Mouse (Mus musculus) gastrocnemius, adult 8-10 months (tissue): ENCODE results near the gene Dact2. TPM values are rescaled to one million over a fixed set of nuclear protein-coding genes. Genes with fewer than 3 reads are reported as not detected.
A peak's percentile ranks its signal among the peaks of the same experiment; 100 is the strongest.

Experiments
- DNase-seq, 2 experiments: peaks; one replicate each; pipeline ENCODE4 v3.0.0; 2022; ENCODE audit warnings: low spot score in 2 of 2
- total RNA-seq, 4 experiments: library from RNA; stranded (reverse); gene quantifications; 2 replicates each; pipeline ENCODE4 v1.2.4; 2022

The Dact2 gene
- total RNA-seq, 4 experiments from 2014 or later, result 1.6 to 2.3 (median 1.7) TPM

GRCm38 (mm10) chr17:14213976-14214529 is 9.9 kb upstream of the Dact2 start:
- no peak for DNase-seq

GRCm38 (mm10) chr17:14212796-14213195 is 8.7 kb upstream of the Dact2 start:
- no peak for DNase-seq

- DNase-seq, result no peak
These were observed 3.0 kb upstream of the Dact2 start for GRCm38 (mm10) chr17:14207093-14207561.

GRCm38 (mm10) chr17:14206062-14206461 is 2.0 kb upstream of the Dact2 start:
- DNase-seq, result peak; percentile 32 to 47

DNA sequence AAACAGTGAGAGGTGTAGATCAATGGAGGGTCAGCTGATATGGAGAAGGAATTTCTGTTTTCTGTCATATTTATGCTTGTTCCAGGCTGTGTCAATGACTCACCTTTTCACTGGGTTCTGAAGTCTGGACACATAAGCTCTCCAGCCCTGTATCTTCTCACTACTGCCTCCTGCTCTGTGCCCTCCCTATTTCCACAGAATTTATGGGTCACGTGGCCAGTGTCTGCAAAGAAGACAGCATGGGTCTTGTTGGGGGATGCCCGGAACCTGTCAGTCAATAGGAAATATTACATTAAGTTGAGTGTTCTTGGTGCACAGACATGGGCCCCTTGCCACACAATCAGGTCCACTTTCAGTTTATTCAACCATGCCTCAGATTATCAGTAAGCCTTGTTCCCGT is 1.1 kb upstream of the Dact2 start:
- DNase-seq, result no peak

GRCm38 (mm10) chr17:14203121-14203941 is 773 bp downstream of the Dact2 start:
- DNase-seq, result no peak

- DNase-seq, result no peak
These were observed 1.6 kb downstream of the Dact2 start for GRCm38 (mm10) chr17:14202291-14203030.

GRCm38 (mm10) chr17:14201281-14201787 is 2.8 kb downstream of the Dact2 start:
- no peak for DNase-seq

DNA sequence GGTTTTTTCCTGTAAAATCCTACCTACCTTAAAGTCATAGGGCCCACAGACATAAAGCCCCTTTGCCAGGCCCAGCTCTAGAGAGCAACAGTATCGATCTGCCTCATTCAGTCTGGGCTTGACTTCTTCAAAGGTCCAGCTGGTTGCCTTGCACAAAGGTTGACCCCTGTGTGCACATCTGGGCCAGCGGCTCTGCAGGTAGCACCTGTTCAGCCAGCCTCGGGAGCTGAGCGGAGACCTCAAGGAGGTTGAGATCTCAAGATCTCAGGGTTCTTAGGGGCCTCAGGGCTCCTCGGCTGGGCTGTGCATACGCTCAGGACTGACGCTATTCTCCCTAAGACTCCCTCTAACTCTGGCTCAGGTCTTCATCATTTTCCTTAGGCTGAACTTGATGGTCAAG is 3.9 kb downstream of the Dact2 start:
- DNase-seq, result no peak

- DNase-seq, result peak in 1 of 2 experiments; percentile 59
These were observed 4.5 kb downstream of the Dact2 start for GRCm38 (mm10) chr17:14199621-14200020.

GRCm38 (mm10) chr17:14192924-14193323 is 11.2 kb downstream of the Dact2 start:
- DNase-seq, result no peak

GRCm38 (mm10) chr17:14192432-14192831 is 11.7 kb downstream of the Dact2 start:
- DNase-seq, result no peak

DNA sequence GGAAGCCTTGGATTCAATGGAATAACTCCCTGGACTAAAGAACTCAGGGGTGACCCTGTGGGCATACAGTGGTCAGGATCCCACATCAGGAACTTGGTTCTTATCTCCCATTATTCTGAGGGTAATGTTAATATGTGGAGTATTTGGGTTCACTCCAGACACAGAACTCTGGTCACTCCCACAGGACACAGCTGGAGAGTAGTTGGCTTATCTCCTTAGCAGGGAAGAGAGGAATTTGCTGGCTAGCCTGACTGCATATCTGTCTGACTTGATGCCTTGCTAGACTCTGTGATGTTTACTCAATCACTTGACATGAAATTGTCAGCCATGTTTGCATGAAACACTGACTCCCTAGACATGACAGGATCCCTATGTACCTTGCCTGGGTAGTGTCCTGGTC is 15.6 kb downstream of the Dact2 start:
- no peak for DNase-seq

DNA sequence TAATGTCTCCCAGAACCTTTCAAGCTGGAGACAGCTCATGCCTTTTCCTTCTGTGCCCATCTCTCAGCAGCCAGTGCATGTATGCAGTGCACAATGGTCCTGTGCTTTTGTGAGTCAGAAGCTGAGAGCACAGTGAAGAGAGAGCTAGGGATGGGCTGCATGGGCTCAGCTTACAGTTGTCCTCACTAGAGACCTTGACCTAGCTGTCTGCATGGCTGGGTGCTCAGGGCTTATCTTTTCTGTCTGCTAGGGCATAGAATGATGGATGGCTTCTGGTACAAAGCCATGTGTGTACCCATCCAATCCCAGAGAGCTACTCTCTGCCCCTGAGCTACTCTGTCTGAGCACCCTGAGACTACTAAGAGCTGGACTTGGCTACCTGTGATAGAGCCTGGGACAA is 17.0 kb downstream of the Dact2 start:
- no peak for DNase-seq

DNA sequence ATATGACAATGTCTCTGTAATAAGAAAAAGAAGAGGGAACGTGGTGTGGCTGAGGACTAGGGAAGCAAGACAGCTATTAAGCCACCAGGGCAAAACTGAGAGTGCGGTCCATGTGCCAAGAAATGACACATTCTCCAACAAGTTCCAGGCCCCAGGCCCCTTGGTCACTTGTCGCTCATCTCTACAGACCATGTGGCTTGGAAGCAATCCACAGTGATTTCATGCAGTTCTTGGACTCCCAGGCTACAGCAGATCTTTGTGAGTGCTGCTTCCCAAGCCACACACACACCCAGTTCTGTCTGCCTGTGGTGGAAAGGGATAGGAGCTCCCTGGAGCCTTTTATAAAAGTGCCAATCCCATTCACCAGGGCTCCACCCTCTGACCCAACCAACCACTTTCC is 17.9 kb downstream of the Dact2 start:
- DNase-seq, result peak in 1 of 2 experiments; percentile 26

DNA sequence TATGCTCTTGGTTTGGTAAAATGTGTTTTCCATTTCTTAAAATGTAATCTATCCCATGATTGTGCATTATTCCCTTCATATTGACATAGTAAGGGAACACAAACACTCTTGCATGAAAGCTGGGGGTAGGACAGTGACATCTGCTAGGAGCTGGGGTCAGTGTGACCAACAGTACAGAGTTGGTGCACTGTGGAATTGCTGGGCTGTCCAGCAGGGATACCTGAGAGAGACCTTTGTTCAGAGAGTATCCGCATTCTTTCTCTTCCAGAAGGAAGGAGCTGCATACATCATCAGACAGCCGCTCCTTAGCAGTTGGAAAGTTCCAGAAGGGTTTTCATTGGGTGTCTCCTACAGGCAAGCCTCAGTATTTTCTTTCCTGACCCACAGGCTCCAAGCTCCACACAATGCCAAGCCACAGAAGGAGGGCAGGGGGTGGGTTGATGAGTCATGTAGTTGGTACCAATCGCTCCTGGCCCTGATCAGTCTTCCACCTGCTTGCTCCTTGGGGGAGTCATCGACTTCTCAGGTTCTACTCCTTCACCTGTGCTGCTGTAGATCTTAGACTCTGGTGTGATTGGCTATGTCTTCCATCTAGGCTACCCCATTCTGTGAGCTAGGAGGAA is 19.8 kb downstream of the Dact2 start:
- no peak for DNase-seq

GRCm38 (mm10) chr17:14183717-14184116 is 20.4 kb downstream of the Dact2 start:
- DNase-seq, result no peak

GRCm38 (mm10) chr17:14182860-14183259 is 21.2 kb downstream of the Dact2 start:
- DNase-seq, result no peak

DNA sequence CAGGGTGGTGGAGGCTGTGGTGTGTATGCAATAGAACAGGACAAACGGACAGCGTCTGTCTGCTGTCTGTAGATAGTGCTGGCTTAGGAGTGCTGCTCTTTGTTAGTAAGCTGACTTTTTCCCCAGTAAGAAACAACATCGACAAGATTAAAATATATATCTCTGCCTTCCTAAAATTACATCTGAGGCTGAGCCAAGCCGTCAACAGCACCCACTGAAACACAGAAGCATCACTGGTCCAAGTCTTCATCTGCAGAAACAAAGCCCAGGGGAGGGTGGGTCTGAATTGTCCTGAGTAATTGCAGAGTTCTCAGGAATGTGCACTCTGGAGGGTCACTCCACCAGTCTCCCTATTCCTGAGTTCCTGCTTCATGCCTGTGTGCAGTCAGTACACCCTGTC is 25.2 kb downstream of the Dact2 start:
- no peak for DNase-seq

DNA sequence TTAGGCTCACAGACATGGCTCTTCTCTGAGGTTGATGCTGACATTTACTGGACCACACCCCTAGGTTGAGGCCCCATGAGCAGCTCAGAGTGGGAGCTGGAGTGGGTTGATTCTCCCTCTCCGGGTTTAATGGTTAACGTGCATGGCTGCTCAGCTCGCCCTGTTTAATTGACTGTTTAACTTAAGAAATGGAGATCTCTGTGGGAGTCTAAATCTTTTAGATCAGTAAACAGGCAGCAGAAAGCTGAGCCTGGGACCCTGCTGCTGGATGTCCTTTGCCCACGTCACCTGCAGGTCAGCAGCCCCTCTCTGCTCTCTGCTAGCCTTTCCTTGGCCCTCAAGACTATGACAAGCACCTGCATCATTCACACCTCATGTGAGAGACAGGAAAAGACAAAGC is 25.6 kb downstream of the Dact2 start:
- no peak for DNase-seq

- DNase-seq, result no peak
These were observed 26.1 kb downstream of the Dact2 start for GRCm38 (mm10) chr17:14178049-14178448.

DNA sequence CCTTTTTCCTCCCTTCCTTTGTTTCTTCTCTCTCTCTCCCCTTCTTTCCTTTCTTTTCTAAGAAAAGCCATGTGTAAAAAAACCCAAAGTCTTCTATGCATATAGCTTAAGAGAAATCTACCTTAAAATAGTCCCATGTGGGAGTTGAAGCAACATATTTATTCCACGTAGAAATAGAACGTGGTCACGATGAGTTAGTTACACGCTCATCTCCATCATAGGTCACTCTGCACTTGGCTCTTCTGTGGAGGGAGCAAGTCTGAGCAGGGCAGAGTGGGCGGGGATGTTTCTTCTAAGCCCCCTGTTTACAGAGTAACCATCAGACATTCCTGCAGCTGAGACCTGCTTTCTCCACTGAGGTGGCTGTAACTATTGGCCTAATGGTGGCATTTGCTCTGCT is 27.1 kb downstream of the Dact2 start:
- no peak for DNase-seq
